In genomic region chr4:54646459-54646858, GRCm38 (mm10) we compare ENCODE assay signal across 11 mouse cellular contexts.
A peak's percentile ranks its signal among the peaks of the same experiment; 100 is the strongest.
DNase-seq lines count a peak whose midpoint lies in the region; ATAC-seq lines count a peak whose summit lies in the region.
"Had no signal": no experiment of that assay in that cellular context is flagged by ENCODE, and none has a peak within 500 bp of the region (broad histone marks: within the 10 kb centered on the region; RNA-seq: fewer than 3 reads in every experiment).

No protein-coding gene starts in this region.

- H3K9me3 ChIP-seq in forebrain, embryonic 14.5 days (replicated peaks; ENCODE audit: control insufficient read depth, low read length), result no peaks in the 10 kb centered on the region
- H3K9me3 ChIP-seq in forebrain, embryonic 11.5 days (ENCODE audit: control insufficient read depth, low read length), result no peaks in the 10 kb centered on the region
- no peaks in the 10 kb centered on the region for H3K9me3 ChIP-seq in hindbrain, embryonic 13.5 days
- no peaks in the 10 kb centered on the region for H3K9me3 ChIP-seq in hindbrain, embryonic 11.5 days (ENCODE audit: control insufficient read depth, low read length)
- no peaks in the 10 kb centered on the region for H3K9me3 ChIP-seq in forebrain, embryonic 16.5 days (ENCODE audit: control insufficient read depth, low read length)
- no peaks in the 10 kb centered on the region for H3K9me3 ChIP-seq in midbrain, embryonic 14.5 days (ENCODE audit: control insufficient read depth, low read length)

- ATAC-seq in forebrain, embryonic 14.5 days, result peak; percentile 75
- ATAC-seq in forebrain, embryonic 11.5 days (replicated peaks; ENCODE audit: low FRiP score), result no peak
- no peak for ATAC-seq in hindbrain, embryonic 13.5 days (ENCODE audit: low FRiP score)
- ATAC-seq in hindbrain, embryonic 11.5 days (ENCODE audit: low FRiP score), result no peak
- peak; percentile 74 for ATAC-seq in forebrain, embryonic 16.5 days
- no peak for ATAC-seq in midbrain, embryonic 14.5 days (ENCODE audit: low FRiP score, low TSS enrichment)

- H3K27me3 ChIP-seq in forebrain, embryonic 14.5 days (replicated peaks; ENCODE audit: control insufficient read depth, insufficient read depth, low read length), result no peaks in the 10 kb centered on the region
- H3K27me3 ChIP-seq in forebrain, embryonic 11.5 days (ENCODE audit: control insufficient read depth, insufficient read depth, low read length), result no peaks in the 10 kb centered on the region
- H3K27me3 ChIP-seq in hindbrain, embryonic 13.5 days, result no peaks in the 10 kb centered on the region
- H3K27me3 ChIP-seq in hindbrain, embryonic 11.5 days (ENCODE audit: control insufficient read depth, insufficient read depth, low read length), result no peaks in the 10 kb centered on the region
- H3K27me3 ChIP-seq in forebrain, embryonic 16.5 days (replicated peaks; ENCODE audit: control insufficient read depth, insufficient read depth, low read length), result no peaks in the 10 kb centered on the region
- no peaks in the 10 kb centered on the region for H3K27me3 ChIP-seq in midbrain, embryonic 14.5 days (ENCODE audit: control insufficient read depth, insufficient read depth, low read length)

- no peaks in the 10 kb centered on the region for H3K4me1 ChIP-seq in forebrain, embryonic 14.5 days (ENCODE audit: control insufficient read depth, insufficient read depth, low read length)
- no peaks in the 10 kb centered on the region for H3K4me1 ChIP-seq in forebrain, embryonic 11.5 days (replicated peaks; ENCODE audit: control insufficient read depth, insufficient read depth, low read length)
- H3K4me1 ChIP-seq in hindbrain, embryonic 13.5 days (replicated peaks), result peaks cover 13% of the 10 kb centered on the region; the same call in 1 of the 2 replicates
- H3K4me1 ChIP-seq in hindbrain, embryonic 11.5 days (replicated peaks; ENCODE audit: control insufficient read depth, insufficient read depth, low read length), result no peaks in the 10 kb centered on the region
- peaks cover 4% of the 10 kb centered on the region; the same call in 1 of the 2 replicates for H3K4me1 ChIP-seq in forebrain, embryonic 16.5 days (replicated peaks; ENCODE audit: control insufficient read depth, insufficient read depth, low read length)
- peaks cover 7% of the 10 kb centered on the region for H3K4me1 ChIP-seq in midbrain, embryonic 14.5 days (ENCODE audit: control insufficient read depth, insufficient read depth, low read length)

- H3K27ac ChIP-seq in forebrain, embryonic 14.5 days (ENCODE audit: low read depth, low read length), result no peak overlapping the region
- H3K27ac ChIP-seq in forebrain, embryonic 11.5 days (ENCODE audit: low read depth, low read length), result no peak overlapping the region
- peak overlapping the region; percentile 44; the same call in 1 of the 2 replicates for H3K27ac ChIP-seq in hindbrain, embryonic 13.5 days
- no peak overlapping the region for H3K27ac ChIP-seq in hindbrain, embryonic 11.5 days (ENCODE audit: low read depth, low read length)
- H3K27ac ChIP-seq in forebrain, embryonic 16.5 days (ENCODE audit: low read length), result no peak overlapping the region
- peak overlapping the region; percentile 75 for H3K27ac ChIP-seq in midbrain, embryonic 14.5 days (replicated peaks; ENCODE audit: low read depth, low read length)

- peak; percentile 60 for DNase-seq in forebrain, embryonic 14.5 days (ENCODE audit: low spot score)
- DNase-seq in forebrain, embryonic 11.5 days (ENCODE audit: low spot score), result no peak
- DNase-seq in hindbrain, embryonic 11.5 days (ENCODE audit: low spot score), result no peak
- DNase-seq in midbrain, embryonic 14.5 days, result peak; percentile 55
- DNase-seq in cerebellum, postnatal 36 days, result no peak
- no peak for DNase-seq in B cell, adult 2 months
- DNase-seq: cerebellum, adult 18-20 months; kidney, adult 18-20 months had no signal

- WGBS in forebrain, embryonic 14.5 days, result 17% methylated on average over 8 of the region's 8 CpGs
- 55% methylated on average over 8 of the region's 8 CpGs for WGBS in forebrain, embryonic 11.5 days
- 52% methylated on average over 8 of the region's 8 CpGs for WGBS in hindbrain, embryonic 13.5 days
- WGBS in hindbrain, embryonic 11.5 days, result 62% methylated on average over 8 of the region's 8 CpGs
- WGBS in forebrain, embryonic 16.5 days, result 17% methylated on average over 8 of the region's 8 CpGs
- WGBS in midbrain, embryonic 14.5 days, result 52% methylated on average over 8 of the region's 8 CpGs

- H3K4me2 ChIP-seq in forebrain, embryonic 14.5 days (ENCODE audit: low read length), result peak overlapping the region; percentile 10; the same call in 1 of the 2 replicates
- H3K4me2 ChIP-seq in forebrain, embryonic 11.5 days (ENCODE audit: low read depth, low read length, severe bottlenecking), result no peak overlapping the region
- no peak overlapping the region for H3K4me2 ChIP-seq in hindbrain, embryonic 13.5 days
- no peak overlapping the region for H3K4me2 ChIP-seq in hindbrain, embryonic 11.5 days (replicated peaks; ENCODE audit: low read depth, low read length)
- no peak overlapping the region for H3K4me2 ChIP-seq in forebrain, embryonic 16.5 days (ENCODE audit: low read length)
- H3K4me2 ChIP-seq in midbrain, embryonic 14.5 days (ENCODE audit: low read length), result no peak overlapping the region
- H3K4me2 ChIP-seq: lung, embryonic 14.5 days had no signal

- H3K36me3 ChIP-seq in forebrain, embryonic 14.5 days (ENCODE audit: control insufficient read depth, insufficient read depth, low read length), result no peaks in the 10 kb centered on the region
- H3K36me3 ChIP-seq in forebrain, embryonic 11.5 days (ENCODE audit: control insufficient read depth, insufficient read depth, low read length), result no peaks in the 10 kb centered on the region
- H3K36me3 ChIP-seq in hindbrain, embryonic 13.5 days, result no peaks in the 10 kb centered on the region
- H3K36me3 ChIP-seq in hindbrain, embryonic 11.5 days (ENCODE audit: control insufficient read depth, insufficient read depth, low read length), result no peaks in the 10 kb centered on the region
- H3K36me3 ChIP-seq in forebrain, embryonic 16.5 days (ENCODE audit: control insufficient read depth, insufficient read depth), result no peaks in the 10 kb centered on the region
- H3K36me3 ChIP-seq in midbrain, embryonic 14.5 days (ENCODE audit: control insufficient read depth, insufficient read depth, low read length), result no peaks in the 10 kb centered on the region

- H3K4me3 ChIP-seq in forebrain, embryonic 14.5 days (ENCODE audit: low read depth, low read length), result no peak overlapping the region
- H3K4me3 ChIP-seq in forebrain, embryonic 11.5 days (ENCODE audit: low read depth, low read length), result no peak overlapping the region
- H3K4me3 ChIP-seq in hindbrain, embryonic 13.5 days, result no peak overlapping the region
- H3K4me3 ChIP-seq in hindbrain, embryonic 11.5 days (ENCODE audit: low read depth, low read length), result no peak overlapping the region
- no peak overlapping the region for H3K4me3 ChIP-seq in forebrain, embryonic 16.5 days (replicated peaks; ENCODE audit: low read length)
- no peak overlapping the region for H3K4me3 ChIP-seq in midbrain, embryonic 14.5 days (replicated peaks; ENCODE audit: low read depth, low read length)

- no peak overlapping the region for H3K9ac ChIP-seq in forebrain, embryonic 14.5 days (ENCODE audit: low read length)
- no peak overlapping the region for H3K9ac ChIP-seq in forebrain, embryonic 11.5 days (ENCODE audit: low read length)
- H3K9ac ChIP-seq in hindbrain, embryonic 13.5 days, result no peak overlapping the region
- no peak overlapping the region for H3K9ac ChIP-seq in hindbrain, embryonic 11.5 days (ENCODE audit: low read depth, low read length)
- no peak overlapping the region for H3K9ac ChIP-seq in forebrain, embryonic 16.5 days (replicated peaks; ENCODE audit: low read depth, low read length)
- no peak overlapping the region for H3K9ac ChIP-seq in midbrain, embryonic 14.5 days (replicated peaks; ENCODE audit: low read length)
- H3K9ac ChIP-seq: lung, embryonic 14.5 days had no signal

Comparison
In these comparisons a context has a peak if more than half of its experiments do, and no peak if none do; other contexts are left out.
1. ATAC-seq: peak in forebrain, embryonic 14.5 days (single experiment) and forebrain, embryonic 16.5 days (single experiment); none in forebrain, embryonic 11.5 days (single experiment), hindbrain, embryonic 13.5 days (single experiment), hindbrain, embryonic 11.5 days (single experiment) and midbrain, embryonic 14.5 days (single experiment).
2. DNase-seq: peak in forebrain, embryonic 14.5 days (single experiment) and midbrain, embryonic 14.5 days (single experiment); none in forebrain, embryonic 11.5 days (single experiment), hindbrain, embryonic 11.5 days (single experiment), cerebellum, postnatal 36 days (0 of 2) and B cell, adult 2 months (0 of 2).
3. H3K27ac ChIP-seq: peak in hindbrain, embryonic 13.5 days (single experiment) and midbrain, embryonic 14.5 days (single experiment); none in forebrain, embryonic 14.5 days (single experiment), forebrain, embryonic 11.5 days (single experiment), hindbrain, embryonic 11.5 days (single experiment) and forebrain, embryonic 16.5 days (single experiment).